Mouse (Mus musculus): ENCODE data around the gene Eml1.
A peak's percentile ranks its signal among the peaks of the same experiment; 100 is the strongest.

Eml1 gene

DNA sequence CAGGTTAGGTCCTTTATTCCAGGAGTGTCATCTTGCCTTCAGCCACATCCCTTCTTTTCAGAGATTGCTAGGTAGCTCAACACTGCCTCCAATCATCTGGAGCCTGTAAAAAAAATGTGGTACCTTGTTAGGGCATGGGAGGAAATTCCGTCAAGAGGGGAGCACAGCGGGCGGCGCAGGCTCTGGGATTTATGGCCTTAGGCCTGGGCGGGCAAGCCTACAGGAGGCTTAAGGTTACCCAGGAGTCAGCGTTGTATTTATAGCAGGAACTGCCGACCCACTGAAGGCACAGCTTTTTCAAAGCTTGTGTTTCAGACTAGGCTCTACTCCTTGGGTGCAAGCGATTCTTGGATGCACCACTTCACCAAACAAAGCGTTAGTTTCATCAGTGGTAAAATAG lies 2.9 kb downstream of the Eml1 start:
- DNase-seq (ENCODE audit: low spot score) = no peak

DNA sequence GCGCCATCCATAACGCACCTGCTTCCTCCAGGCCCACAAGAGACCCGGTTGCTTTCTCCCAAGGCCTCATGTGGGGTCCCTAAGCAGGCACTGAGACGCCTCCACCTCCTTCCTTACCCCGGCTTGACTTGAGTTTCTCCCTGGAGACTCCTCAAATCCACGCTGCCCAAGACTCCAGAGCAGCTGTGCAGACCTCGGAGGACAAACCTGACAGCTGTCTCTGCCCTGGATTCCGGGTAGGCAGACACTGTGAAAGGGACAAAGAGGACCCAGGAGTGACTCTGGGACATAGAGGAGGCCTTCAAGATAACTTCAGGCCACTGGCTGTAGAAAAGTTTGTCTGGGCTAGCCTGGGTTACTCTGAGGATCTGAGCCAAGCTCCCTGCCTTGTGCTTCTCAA lies 3.9 kb downstream of the Eml1 start:
- DNase-seq (ENCODE audit: low spot score) = no peak

DNA sequence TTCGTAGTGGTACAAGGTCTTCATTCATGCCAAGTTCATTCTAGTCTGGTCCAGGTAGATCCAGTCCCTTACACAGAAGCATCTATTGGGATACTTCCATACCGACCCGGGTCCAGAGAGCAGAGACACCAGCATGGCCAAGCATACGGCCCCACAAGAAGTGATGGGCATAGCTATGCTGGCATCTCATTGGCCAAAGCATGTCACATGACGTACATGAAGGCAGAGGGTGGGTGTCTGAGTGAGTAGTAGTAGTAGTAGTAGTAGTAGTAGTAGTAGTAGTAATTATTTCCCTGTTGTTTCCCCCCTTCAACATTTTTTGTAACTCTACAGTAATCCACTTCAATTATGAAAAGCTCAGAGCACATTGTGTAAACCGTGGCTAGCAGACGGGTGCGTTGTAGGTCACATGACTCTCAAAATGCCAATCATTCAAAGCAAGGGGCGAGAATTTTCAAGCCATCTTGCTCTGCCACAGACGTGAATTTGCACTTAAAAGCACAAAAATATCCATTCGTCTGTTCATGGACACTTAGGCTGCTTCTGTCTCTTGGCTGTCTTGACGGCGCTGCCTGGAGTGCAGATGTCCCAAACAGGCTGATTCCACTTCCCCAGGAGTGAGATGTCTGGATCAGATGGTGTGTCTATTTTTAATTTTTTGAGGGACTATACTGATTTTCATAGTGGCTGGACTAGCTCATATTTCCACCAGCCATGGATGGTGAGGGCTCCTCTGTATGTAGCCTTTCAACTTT lies 7.8 kb downstream of the Eml1 start:
- no peak for DNase-seq (ENCODE audit: low spot score)

DNA sequence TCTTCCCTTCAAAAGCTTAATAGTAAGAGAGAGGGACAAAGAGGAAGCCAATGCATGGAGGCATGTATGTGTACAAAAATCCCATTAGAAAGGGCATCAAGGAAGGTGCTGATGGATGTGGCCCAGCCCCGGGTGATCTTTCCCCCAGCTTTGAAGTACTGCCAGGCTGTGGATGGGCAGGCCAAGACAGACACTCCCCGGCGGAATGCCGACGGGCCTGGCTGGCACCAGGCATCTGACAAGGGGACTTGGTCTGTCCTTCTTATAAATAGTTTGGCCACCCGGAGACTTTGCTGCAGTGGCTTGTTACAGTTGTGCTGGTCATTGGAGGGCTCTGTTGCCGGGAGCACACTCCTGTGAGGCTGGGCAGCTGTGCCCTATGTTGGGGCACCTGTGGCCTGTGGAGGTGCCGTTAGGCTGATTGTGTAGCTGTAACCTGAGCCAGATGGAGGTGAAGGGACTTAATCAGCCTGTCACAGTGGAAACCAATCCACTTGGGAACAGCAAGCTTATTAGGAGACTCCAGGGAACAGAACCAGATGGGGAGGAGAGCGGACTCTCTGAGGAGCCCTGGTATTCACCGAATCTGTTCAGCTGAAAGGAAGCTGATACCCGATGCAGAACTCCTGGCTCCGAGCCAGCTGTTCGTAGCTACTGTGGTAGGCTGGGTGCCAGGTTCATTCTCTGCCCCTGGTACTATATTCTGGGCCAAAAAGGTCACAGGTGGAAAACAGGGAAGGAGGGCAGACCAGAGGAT lies 15.9 kb downstream of the Eml1 start:
- DNase-seq (ENCODE audit: low spot score) = no peak

DNA sequence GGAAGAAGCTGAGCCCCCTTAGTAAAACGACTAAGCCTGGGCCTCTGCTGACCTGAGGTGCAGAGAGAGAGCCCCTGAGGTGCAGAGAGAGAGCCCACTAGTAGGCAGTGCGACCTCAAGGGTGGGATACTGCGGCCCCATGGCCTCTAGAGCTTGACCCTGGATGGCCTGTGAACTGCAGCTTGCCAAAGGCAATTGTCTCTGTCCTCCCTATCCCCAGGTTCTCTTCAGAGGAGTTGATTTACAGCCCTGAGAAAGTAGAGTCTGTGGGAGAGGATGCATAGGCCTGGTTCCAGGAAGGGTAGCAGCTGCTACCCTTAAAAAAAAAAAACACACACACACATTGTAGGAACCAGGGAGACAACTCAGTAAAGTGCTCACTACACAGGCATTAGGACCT lies 19.0 kb downstream of the Eml1 start:
- DNase-seq (ENCODE audit: low spot score) = no peak

DNA sequence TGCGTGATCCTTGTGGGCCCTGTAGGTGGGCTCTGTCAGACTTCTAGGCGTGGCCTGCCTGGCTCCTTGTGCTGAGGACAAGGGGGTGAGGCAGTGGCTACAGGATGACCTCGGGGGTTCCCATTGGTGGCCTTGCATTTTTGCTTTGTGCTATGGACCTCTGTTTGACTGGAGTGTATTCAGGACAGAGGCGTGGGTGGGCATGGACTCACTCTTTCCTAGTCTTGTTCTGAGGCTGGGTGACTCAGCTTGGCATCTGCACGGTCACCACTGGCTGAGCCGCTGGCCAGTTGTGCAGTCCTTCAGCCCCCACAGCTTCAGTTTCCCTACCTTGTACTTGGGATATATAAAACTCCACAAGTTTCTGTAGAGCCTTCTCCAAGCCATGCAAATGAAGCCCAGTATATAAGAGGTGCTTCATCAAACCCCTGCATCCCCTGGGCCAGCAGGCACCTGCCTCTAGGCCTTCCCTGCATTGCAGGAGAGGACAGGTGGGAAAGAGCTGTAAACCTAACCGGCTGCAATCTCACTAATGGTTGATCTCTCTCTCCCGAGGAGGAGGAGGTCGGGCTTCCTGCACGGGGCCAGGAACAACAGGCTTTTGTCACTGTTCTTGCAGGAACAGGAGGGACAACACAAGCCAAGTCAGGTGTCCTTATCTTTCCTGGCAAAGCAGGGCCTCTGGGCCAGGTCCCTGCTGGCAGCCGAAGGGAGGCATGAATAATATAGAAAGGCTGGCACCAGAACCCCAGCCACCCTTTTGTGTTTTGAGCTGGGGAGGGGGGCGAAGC lies 21.7 kb downstream of the Eml1 start:
- no peak for DNase-seq (ENCODE audit: low spot score)

DNA sequence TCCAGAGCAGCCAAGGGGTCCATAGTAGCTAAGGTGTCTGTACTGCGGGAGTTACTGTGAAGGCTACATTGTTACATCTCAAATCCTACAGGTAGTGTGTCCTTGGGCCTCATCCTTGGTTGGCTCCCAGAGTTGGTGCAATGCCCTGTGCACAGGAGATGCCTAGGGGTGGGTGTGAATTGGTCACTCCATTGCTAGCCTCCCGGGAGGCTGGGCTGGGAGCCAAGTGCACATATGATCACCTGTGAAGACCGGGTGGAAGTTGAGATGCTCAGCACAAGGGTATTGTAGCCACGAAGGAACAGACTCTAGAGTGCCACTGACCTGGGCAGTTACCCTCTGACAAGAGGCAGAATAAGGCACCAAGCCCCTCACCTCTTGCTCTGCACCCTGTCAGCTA lies 22.3 kb downstream of the Eml1 start:
- DNase-seq (ENCODE audit: low spot score) = no peak

DNA sequence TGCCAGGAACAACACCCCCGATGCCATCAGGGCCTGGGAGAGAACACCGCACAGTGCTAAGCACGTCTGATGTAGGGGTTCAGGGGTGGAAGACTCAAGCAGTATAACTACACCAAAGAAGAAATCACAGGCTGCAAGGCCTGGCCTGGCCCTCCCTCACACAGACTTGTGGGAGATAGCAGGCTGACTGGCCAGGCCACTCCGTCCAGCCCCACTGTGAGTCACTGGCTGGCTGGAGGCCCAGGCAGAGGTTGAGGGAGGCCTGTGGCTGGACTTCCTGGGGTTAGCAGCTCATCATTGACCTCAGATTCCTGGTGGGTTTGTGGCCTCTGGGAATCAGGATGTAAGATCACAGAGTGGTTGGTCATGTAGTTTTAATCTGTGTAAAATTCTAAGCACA lies 22.9 kb downstream of the Eml1 start:
- DNase-seq (ENCODE audit: low spot score) = peak; percentile 88

DNA sequence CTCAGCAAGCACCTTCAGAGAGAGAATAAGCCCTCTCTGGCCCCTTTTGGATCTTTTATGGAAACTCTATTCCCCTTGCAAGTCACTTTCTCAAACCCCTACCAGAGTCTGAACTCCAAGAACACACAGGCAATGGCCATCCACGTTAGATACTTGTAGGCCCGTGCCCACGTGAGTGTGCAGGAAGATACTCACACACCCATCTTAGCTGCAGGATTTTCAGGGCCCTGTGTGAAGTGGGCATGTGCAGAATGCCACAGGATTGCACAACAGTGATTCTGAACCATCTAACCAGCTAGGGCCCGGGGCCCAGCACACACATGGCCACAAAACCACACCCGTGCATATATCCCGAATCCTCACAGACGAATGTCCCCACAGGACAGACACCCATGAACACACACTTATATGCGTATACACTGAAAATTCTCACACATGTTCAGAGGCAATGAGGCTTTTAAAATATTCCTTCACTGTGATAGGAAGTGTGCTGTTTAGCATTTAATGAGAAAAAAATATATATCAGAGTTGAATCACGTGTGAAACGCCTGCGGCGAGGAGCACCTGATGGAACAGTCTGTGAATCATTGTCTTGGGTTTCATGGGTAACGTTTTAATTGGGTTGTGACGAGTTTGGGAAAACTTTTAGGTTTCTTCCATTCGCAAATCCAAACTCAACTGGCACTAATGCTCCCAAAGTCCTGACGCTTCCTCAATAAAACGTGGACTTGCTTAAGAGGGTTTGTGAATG lies 24.0 kb downstream of the Eml1 start:
- DNase-seq (ENCODE audit: low spot score) = no peak

DNA sequence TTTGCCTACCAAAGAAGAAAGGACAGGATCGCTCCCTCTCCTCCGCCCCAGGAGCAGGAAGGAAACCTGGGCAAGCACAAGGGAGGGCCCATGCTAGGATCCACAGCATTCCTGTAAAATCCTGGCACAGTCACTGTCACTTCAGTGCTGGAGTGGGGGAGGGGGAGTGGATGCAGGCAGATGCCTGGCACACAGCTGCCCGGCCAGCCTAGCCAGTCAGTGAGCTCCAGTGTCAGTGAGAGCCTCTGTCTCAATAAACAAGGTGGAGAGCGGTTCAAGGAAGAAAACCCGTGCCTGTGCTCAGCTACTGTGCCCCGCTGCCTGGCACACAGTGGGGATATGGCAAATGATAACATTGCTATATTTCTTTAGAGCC lies 24.5 kb downstream of the Eml1 start:
- DNase-seq (ENCODE audit: low spot score) = no peak

DNA sequence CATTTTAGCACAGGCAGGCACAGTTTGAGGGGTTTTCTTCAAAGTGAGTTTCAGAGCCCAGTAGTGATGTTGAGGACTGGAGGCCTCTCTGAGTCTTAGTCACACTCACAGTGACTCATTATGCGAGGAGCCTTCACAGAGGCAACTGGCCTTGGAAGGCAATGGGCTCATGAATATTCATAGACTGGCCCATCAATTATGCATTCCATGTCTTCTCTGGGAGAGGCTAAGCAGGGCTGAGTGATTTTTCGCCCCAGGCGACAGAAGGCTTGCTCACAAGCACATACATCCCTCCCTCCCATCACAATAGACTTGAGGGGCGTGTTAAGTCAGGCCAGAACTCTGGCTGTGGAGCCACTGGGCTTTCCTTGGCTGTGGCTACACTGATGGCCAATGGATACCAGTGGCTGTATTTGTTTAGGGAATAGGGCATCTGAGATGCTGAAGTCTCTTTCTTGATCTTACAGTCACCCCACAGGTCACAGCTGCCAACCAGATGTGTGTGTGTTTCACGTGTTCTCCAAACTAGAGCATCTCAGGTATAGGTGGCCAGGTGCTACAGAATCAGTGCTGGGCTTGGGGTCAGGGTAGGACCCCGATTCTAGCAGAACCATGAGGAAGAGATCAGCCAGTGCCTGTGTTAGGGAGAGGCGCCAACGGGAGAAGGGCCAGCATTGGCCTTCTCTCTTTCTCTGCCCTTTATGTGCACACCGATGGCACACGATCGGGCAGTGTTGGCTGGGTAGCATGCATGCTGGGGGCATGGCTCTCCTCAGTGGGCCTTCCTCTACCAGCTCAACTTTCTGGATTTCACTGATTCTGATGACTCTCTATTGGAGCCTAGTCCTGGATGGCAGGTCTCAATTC lies 25.6 kb downstream of the Eml1 start:
- DNase-seq (ENCODE audit: low spot score) = no peak

DNA sequence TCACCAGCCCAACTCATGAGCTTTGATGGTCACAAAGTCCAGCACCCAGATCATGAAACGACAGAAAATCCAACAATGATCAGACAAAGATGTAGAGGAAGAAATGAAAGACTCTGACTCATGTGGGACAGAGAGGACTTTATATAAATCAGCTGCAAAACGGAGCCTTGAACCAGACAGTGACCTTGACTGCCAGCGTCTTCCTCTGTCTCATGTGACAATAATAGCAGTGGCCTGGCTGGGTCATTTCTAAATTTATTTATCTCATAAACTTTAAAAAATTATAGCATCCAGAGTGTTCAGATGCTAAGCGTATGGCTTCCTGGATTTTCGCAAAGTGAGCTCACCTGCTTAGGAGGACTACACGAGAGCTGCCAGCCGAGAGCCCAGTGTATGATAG lies 27.9 kb downstream of the Eml1 start:
- no peak for DNase-seq (ENCODE audit: low spot score)

DNA sequence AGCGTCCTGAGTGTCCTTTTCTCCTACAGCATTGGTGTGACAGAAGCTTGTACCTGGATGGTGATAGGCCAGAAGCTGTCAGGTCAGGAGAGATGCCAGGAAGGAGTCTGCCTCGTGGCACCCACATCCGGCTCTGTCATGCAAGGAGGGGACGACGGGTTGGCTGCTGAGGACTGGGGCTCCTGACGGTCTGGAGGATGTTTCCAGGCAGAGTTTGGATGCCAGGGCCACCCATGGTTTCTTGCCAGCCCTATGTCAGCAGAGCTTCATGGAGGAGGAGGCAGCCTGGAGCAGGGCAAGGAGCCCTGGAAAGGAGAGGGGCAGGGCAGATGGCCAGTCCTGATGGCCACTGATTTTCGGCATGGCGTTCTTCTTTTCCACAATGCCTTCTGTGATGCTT lies 28.4 kb downstream of the Eml1 start:
- no peak for DNase-seq (ENCODE audit: low spot score)

DNA sequence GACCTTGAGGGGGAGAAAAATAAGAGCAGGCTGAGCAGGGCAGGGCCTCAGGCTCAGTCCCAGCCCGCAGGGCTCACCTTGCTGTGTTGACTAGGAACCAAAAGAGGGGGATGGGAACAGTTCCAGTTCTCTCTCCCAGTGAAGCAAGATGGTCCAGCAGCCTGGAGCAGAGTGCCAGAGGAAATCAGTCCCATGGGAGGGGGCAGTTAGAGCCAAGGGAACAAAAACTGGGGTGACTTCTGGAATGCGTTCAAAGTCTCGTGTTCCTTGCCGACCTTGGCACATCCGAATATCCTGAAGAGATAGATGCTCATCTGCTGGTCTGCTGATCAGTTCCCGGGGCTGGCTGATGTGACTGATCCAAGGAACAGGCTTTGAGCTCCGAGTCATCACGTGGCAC lies 30.2 kb downstream of the Eml1 start:
- no peak for DNase-seq (ENCODE audit: low spot score)

DNA sequence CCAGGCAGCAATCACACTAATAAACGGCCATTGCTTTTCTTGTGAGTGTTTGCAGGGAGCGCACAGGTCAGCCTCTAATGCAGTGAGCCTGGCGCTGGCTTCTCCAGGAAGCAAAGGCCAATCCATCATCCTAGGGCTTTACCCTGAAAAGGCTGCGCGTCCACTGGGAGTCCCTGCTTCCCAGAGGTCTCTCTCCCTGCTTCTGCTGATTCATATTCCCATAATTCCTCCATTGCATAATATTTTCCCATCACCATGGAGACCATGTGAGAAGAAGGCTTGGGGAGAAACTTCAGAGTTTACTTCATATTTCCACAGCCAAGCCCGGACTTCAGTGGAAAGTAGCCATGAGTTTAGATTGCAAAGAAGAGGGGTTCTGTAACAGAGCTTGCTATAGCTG lies 33.2 kb downstream of the Eml1 start:
- peak; percentile 68 for DNase-seq (ENCODE audit: low spot score)

DNA sequence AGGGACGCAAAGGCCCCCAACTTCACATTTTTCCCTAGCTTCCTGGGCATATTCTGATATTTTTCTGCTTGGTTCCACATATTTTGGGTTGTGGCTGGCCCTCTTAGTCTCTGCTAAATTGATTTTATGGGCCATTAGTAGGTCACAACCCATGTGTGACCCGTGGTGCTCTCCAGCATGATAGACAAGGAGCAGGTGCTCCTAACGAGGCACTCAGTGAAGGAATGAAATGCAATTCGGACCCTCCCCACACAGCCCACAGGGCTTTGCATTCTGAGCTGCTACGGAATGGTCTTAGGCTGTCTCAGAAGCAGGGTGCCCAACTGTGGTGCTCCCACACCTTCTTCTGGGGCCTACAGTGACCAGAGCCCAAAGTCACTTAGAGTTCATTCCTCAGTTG lies 38.3 kb downstream of the Eml1 start:
- no peak for DNase-seq (ENCODE audit: low spot score)

DNA sequence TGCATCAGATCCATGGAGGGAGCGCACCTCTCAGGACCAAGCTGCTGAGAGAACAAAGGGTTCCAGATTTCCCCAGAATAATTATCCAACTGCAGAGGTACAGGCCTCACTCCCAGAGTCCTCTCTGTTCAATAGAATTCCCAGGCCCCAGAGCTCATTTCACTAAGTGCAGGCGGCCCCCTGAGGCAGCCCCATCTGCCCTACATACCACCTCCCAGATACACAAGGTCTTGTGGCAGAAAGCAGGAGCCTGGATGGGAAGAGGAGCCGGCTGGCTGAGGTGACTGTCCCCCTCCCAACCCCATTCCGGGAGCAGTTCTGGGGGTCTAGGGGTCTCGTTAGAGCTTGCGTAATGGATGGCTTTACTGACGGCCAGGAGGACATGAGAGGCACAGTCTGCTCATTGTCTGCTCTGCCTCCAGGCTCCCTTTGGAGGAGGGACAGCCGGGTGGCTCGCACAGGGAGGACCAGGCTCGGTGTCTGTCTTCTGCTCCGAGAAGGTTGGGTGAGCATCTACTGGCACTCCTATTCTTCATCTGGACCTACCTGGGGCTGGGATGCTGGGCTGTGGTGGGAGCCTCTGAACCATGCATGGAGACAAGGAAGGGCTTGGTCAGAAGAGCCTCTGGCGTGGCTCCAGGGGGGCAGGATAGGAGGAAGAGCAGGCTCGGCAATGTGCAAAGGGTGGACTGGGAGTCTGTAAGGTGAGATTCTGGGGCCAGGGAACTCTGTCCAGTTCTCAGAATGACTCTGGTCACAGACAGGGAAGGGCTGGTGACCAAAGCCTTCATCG lies 39.9 kb downstream of the Eml1 start:
- no peak for DNase-seq (ENCODE audit: low spot score)

DNA sequence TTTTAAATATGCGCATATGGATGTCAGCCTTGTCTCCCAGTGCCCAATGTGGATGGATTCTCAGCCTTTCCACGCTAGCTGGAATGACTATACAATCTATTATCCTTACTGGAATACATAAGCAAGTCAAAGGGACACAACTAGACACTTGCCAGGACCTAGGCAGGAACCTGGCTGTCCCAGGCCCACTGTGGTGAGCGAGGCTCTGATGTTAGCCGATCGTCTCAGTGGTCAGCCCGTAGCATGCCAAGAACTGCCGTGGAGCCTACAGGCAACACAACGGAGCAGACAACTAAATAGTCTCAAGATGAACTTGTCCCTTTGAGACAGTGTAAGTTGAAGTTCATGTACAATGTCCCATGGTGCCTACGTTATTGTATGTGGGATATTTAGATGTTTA lies 44.2 kb downstream of the Eml1 start:
- no peak for DNase-seq (ENCODE audit: low spot score)

DNA sequence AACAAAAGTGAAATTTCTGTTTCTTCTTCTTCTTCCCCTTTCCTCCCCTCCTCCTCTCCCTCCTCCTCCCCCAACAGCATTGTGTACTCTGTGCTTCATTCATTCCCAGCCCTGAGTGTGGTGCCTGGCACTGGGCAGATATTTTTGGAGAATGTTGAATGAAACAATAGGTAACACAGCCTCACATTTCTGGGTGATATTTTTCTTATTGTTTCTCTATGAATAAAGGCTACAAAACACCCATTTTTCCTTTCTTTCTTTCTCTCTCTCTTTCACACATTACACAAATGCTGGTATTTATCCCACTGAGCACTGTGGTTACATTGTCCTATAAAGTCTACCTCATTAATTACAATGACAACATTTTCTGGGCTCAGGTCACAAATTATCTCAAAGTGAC lies 48.8 kb downstream of the Eml1 start:
- no peak for DNase-seq (ENCODE audit: low spot score)

DNA sequence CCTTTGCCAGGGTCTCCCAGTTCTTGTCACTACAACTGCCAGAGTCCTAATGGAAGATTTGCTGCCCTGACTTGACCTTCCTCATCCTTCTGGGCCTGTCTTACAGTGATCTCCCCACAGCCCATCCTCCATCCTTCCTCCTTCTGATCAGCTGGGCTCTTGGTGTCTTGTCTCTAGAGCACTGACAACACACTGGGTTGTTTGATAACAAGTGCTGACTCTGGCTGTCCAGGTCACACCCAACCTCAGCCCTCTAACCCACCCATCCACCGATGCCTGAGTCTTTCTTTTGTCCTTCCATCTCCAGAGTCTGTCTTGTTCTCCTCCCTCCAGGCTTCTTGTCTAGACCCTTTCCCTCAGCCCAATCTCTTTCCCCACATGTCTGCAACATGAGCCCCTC lies 50.7 kb downstream of the Eml1 start:
- DNase-seq (ENCODE audit: low spot score) = no peak

DNA sequence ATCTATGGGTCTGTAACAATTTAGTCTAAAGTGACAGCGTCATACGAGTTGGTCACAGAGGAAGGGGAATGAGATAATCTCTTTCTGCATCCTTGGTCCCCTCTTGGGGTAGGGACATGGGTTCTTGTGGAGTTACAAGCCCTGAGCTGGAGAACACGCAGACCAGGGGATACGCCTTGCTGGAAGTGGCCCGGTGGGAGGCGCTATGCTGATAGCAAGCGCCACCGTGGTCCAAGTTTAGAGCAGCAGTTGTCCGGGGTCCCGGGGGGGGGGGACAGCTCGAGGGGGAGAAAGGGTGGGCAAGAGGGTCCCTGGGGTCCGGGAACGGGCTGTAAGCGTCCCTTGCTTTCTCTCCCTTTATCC lies 51.7 kb downstream of the Eml1 start:
- DNase-seq (ENCODE audit: low spot score) = peak; percentile 28
